Mouse (Mus musculus) regulatory T cell (primary cell): ENCODE data around the gene Lef1.

ENCODE experiments used
- in situ Hi-C: fragments of 300-600 bp; cut with MboI, MseI; formaldehyde crosslinking; loops from one replicate; pipeline ENCODE4 v1.15.1; 2025; ENCODE audit warnings: high pct_unique_total_duplicates

Lef1 gene

DNA sequence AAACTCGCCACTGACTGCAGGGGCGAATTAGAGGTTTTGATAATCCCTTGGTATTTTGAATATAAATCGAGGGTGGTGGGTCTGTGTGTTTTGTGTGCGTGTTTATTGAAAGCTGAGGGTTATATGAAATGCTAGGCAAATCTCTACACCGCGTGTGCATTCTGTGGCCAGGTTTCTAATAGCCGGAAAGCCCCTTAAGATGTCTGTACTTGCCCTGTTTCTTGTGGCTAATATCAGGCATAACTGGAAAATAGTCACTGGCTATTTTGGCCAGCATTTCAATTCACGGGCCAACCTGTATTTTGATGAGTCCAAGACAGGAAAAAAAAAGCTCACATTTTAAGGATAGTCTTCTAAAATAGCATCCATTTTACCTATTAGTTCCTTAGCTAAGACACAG, 28.5 kb downstream of the Lef1 start:
- in situ Hi-C loops = loop anchor here (25.0 kb wide), 1 partner anchor 1601 kb away; the partner anchor contains the start of gene Elovl6

GRCm38 (mm10) chr3:131139345-131140090, 29.2 kb downstream of the Lef1 start:
- in situ Hi-C loops = loop anchor here (25.0 kb wide), 1 partner anchor 1602 kb away; the partner anchor contains the start of gene Elovl6

DNA sequence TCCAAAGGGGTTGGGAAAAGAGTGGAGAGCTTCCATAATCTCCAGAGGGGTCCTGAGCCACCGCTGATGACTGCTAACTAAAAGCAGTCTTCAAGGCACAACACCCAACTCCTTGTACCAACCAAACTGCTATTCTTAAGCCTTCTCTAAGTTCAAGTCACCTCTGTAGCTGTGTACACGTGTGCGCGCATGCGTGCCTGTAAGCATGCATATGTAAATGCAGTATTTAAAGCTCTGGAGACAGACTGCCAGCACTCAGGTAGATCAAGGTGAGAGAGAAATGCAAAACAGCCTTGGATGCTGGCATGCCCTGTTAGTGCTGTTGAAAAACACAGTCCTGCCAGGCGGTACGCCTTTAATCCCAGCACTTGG, 29.8 kb downstream of the Lef1 start:
- in situ Hi-C loops = loop anchor here (25.0 kb wide), 1 partner anchor 1603 kb away; the partner anchor contains the start of gene Elovl6

DNA sequence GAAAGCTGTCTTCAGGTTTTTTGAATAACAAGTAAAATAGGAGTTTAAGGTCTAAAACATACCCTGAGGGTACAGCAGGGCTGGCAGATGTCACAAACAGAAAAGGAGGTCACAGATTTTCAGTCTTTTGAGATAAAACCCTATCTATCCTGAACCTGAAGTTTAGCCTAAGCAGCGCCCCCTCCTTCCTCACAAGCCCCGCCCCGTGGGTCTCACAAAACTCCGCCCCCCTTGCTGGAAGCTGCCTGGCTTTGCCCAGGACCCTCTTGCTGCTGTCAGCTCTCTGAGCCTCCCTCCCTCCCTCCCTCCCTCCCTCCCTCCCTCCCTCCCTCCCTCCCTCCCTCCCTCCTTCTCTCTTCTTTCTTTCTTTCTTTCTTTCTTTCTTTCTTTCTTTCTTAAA, 31.3 kb downstream of the Lef1 start:
- in situ Hi-C loops = loop anchor here (25.0 kb wide), 1 partner anchor 1604 kb away; the partner anchor contains the start of gene Elovl6

- in situ Hi-C loops = loop anchor here (25.0 kb wide), 1 partner anchor 1607 kb away; the partner anchor contains the start of gene Elovl6
These were observed 34.0 kb downstream of the Lef1 start for GRCm38 (mm10) chr3:131144250-131144649.

- in situ Hi-C loops = no loop called here
These were observed 42.6 kb downstream of the Lef1 start for GRCm38 (mm10) chr3:131152921-131153320.

DNA sequence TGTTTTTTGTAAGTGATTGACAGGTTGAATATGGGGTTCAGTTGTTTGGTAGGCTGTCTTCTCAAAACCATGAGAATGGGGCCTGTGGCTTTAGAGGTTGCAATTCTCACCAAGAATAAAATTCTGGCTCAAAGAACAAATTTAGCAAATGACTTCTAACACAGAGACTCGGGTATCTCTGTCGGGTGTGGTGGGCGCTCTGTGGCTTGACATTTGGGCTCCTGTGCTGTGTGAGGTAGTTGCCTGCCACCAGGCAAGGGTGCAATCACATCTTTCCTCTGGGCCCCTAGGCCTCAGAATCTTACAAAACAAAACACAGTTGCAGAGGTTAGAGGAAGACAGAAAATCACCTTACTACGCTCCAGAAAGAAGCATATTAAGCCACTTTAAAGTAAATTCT, 43.6 kb downstream of the Lef1 start:
- in situ Hi-C loops = no loop called here

DNA sequence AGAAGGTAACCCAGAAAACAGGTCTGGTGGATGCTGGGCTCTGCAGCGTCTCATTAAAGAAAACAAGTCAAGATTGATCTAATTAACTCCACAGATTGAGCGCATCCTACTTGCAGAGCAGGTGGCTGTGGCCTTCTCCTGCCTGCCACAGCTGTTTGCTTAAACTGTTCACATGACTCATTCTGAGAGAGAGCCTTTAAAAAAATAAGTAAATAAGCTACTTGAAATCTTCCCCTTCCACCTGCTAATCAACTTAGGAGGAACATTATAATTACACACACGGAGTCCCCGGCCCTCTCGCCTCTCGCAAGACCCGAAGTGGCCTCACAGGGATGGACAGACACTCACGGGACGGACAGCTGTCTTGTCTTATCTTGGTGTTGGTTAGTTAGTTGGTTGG, 44.3 kb downstream of the Lef1 start:
- in situ Hi-C loops = no loop called here

DNA sequence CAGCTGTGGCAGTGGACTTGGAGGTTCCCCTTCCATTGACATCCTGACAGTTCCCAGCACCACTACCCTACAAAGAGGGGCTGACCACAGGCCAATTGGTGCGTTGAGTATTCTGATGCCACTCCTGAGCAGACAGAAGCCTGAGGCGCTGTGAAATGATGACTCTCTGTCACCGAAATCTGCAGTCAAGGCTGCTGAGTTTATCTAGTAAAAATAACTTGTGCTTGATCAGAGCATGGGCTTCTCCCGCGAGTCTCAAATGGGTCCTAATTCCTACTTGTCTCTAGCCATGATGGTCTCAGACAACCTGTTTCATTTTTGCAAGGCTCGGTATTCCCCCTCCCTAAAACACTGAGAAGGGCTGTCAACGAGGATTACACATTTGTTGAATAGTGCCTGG, 44.8 kb downstream of the Lef1 start:
- in situ Hi-C loops = loop anchor here (5.0 kb wide), 1 partner anchor 33 kb away; no protein-coding TSS in a partner anchor

- in situ Hi-C loops = loop anchor here (5.0 kb wide), 1 partner anchor 33 kb away; no protein-coding TSS in a partner anchor
These were observed 45.4 kb downstream of the Lef1 start for GRCm38 (mm10) chr3:131155657-131156056.

GRCm38 (mm10) chr3:131156377-131156776, 46.1 kb downstream of the Lef1 start:
- in situ Hi-C loops = loop anchor here (5.0 kb wide), 1 partner anchor 34 kb away; no protein-coding TSS in a partner anchor

GRCm38 (mm10) chr3:131157471-131157870, 47.2 kb downstream of the Lef1 start:
- in situ Hi-C loops = loop anchor here (5.0 kb wide), 1 partner anchor 35 kb away; no protein-coding TSS in a partner anchor

- in situ Hi-C loops = loop anchor here (5.0 kb wide), 1 partner anchor 37 kb away; no protein-coding TSS in a partner anchor
These were observed 49.0 kb downstream of the Lef1 start for GRCm38 (mm10) chr3:131159204-131159760.

DNA sequence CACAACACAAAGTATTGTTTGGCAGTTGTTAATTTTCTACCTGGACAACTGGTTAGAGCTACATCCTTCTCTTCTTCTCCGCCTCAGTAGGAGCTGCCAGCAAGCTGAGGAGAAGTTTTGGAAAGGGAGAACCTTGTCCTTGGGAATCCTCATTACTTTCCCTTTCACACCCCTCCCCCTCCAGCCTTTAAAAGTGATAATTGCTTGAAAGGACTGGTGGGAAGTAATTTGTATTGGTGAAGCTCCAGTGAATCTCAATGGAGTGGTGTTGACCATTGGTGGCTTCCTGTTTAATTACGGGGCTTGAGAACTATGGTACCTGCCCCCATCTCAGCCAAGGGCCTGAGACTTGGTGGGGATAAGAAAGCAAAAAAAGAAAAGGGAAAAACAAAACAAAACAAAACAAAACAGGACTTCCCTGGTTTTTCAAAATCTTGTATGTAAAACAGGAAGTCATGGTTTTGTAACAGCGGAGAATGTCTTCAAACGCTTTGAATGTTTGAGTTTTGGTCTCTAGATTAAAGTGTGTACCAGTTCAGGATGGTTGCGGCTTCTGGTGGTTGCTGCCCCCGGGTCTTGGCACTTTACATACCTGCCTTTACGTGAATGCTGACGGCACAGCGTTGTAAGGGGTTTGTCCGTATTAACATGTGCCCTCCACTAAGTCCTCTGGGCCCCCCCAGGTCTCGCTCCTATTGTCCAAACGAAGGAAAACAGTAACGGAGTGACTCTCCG, 49.8 kb downstream of the Lef1 start:
- in situ Hi-C loops = loop anchor here (5.0 kb wide), 1 partner anchor 38 kb away; no protein-coding TSS in a partner anchor

- in situ Hi-C loops = no loop called here
These were observed 50.6 kb downstream of the Lef1 start for GRCm38 (mm10) chr3:131160921-131161320.

GRCm38 (mm10) chr3:131167731-131168130, 57.5 kb downstream of the Lef1 start:
- in situ Hi-C loops = no loop called here

GRCm38 (mm10) chr3:131169161-131169560, 58.9 kb downstream of the Lef1 start:
- in situ Hi-C loops = no loop called here

DNA sequence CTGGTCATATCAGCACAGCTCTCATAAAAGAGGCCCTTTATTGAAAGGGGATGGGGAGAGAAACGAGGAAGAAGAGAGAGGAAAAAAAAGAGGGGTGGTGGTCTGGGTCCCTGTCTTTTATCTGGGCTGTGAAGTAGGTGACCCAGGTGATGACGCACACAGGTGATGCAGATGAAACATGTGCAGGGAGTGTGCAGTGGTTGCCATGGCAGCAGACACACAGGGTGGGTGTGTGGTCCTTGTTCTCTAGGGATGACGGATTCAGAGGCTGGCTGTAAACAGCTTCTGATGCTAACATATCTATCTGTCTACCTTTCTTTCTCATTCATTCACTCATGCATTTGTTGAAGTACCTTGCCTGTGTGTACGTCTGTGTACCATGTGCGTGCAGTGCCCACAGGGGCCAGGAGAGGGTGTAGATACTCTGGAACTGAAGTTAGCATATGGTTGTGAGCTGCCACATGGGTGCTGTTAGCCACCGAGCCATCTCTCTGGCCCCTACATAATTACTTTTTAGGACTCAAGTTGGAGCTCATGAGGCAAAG, 59.9 kb downstream of the Lef1 start:
- in situ Hi-C loops = no loop called here

DNA sequence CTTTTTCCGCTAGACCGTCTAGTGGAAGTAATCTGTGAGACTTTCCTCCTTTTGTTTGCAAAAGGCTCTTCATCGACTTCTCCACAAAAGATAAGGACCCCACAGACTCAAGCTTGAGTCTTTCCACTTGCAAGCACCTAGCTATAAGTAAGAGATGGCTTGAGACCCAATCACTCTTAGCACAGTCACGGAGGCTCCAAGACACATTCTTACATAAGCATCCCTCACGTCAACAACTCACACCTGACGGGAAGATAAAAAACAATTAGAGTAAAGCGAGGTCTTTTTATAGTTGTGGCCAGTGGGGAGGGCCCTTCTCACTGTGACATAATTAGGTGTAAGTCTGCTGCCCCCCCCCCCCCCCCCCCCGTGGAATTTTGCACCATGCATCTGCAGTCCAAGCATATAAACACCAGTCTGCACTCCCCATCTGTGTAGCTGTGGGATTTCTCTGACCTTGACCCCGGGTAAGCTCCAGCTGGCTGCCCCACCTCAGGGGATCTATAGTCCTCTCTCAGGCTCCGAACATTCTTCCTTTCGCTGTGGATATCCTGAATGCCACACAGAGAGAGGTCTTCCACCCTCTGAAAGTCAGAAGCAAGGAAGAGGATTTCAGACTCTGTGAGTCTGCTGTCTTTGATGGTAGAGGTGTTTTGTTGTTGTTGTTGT, 61.2 kb downstream of the Lef1 start:
- in situ Hi-C loops = no loop called here

- in situ Hi-C loops = no loop called here
These were observed 62.0 kb downstream of the Lef1 start for GRCm38 (mm10) chr3:131172293-131172692.

- in situ Hi-C loops = loop anchor here (25.0 kb wide), 1 partner anchor 1119 kb away; the partner anchor contains the start of gene Sec24b
These were observed 70.7 kb downstream of the Lef1 start for GRCm38 (mm10) chr3:131181006-131181405.
